Mouse (Mus musculus) embryonic fibroblast, embryonic 13.5 days (primary cell): ENCODE measurements at regions not wholly inside any gene's neighbourhood (a gene's known extent, or its start where the extent isn't known, plus 50 kb on each side); places are given as distances from the start of the nearest gene placed in this dataset.

Experiments used
- CTCF ChIP-seq: IDR thresholded peaks from 2 replicates; pipeline ENCODE4 v1.5.1; 2011; ENCODE audit warnings: mild to moderate bottlenecking, control low read depth, low read length, moderate library complexity, borderline replicate concordance; ENCODE audit not compliant: insufficient read depth
- POLR2A ChIP-seq: IDR thresholded peaks from 2 replicates; pipeline ENCODE4 v1.6.1; 2011; ENCODE audit warnings: low read depth, mild to moderate bottlenecking, control low read depth, low read length, moderate library complexity

DNA sequence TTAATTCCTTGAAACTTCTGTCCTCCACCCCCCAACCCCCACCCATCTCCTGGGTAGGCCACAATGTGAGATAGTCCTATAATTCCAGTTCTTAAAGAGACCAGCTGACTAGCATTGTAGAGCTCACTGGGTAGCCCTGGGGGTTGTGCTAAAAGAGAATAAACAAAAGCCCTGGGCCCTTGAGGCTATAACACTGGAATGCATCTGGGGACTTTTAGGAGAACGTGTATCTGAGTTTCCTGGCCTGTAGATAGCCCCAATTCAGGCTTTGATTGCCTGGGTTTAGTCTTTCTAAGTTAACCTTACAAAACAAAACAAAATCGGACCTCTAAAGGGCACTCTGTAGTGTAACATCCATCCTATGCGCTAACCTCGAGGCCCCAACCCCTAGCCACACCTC lies 234.1 kb upstream of the 4930412O13Rik start:
- no peak for TF ChIP-seq POLR2A
- TF ChIP-seq CTCF = no peak
